9 mouse cellular contexts compared by ENCODE assay signal in genomic region chr4:150268674-150269653, GRCm38 (mm10). TPM values are rescaled to one million over a fixed set of nuclear protein-coding genes. Genes with fewer than 3 reads are reported as not detected.
DNase-seq lines count a peak whose midpoint lies in the region; ATAC-seq lines count a peak whose summit lies in the region.
"Had no signal": no experiment of that assay in that cellular context is flagged by ENCODE, and none has a peak within 500 bp of the region (broad histone marks: within the 10 kb centered on the region; RNA-seq: fewer than 3 reads in every experiment).

No protein-coding gene starts in this region.

- H3K4me3 ChIP-seq in heart, embryonic 14.5 days (ENCODE audit: control insufficient read depth in 1 of 2, insufficient read depth in 1 of 2, low read depth in 1 of 2, low read length in 2 of 2): no peak overlapping the region
- no peak overlapping the region for H3K4me3 ChIP-seq in embryonic facial prominence, embryonic 10.5 days

- no peak overlapping the region for H3K9ac ChIP-seq in heart, embryonic 14.5 days (ENCODE audit: low read length)

- 80% methylated on average over 33 of the region's 33 CpGs for WGBS in heart, embryonic 14.5 days
- 85% methylated on average over 33 of the region's 33 CpGs for WGBS in embryonic facial prominence, embryonic 10.5 days

- no peak for ATAC-seq in heart, embryonic 14.5 days (ENCODE audit: insufficient number of reproducible peaks, insufficient read depth, low FRiP score, low read depth)
- peak; percentile 23; the same call in 1 of the 2 replicates for ATAC-seq in monocyte, adult 5-6 weeks (replicated peaks; ENCODE audit: insufficient number of reproducible peaks, low FRiP score, low TSS enrichment, poor library complexity, severe bottlenecking)

- no peaks in the 10 kb centered on the region for H3K27me3 ChIP-seq in heart, embryonic 14.5 days (ENCODE audit: control insufficient read depth, insufficient read depth, low read length)
- H3K27me3 ChIP-seq in embryonic facial prominence, embryonic 10.5 days (replicated peaks; ENCODE audit: low read depth, poor library complexity, severe bottlenecking): no peaks in the 10 kb centered on the region

- no peaks in the 10 kb centered on the region for H3K36me3 ChIP-seq in heart, embryonic 14.5 days (ENCODE audit: control insufficient read depth, insufficient read depth, low read length)
- H3K36me3 ChIP-seq in embryonic facial prominence, embryonic 10.5 days (replicated peaks): peaks cover 2% of the 10 kb centered on the region; the same call in 1 of the 2 replicates

- H3K4me1 ChIP-seq in heart, embryonic 14.5 days (ENCODE audit: control insufficient read depth in 2 of 2, insufficient read depth in 2 of 2, low read length in 2 of 2): peaks cover 23 to 30% of the 10 kb centered on the region in 2 experiments
- H3K4me1 ChIP-seq in embryonic facial prominence, embryonic 10.5 days: peaks cover 43% of the 10 kb centered on the region

- DNase-seq in heart, postnatal 4 days: no peak
- peak; percentile 67 for DNase-seq in CD4-positive, CD25-positive, alpha-beta regulatory T cell, adult 2 months (ENCODE audit: low read depth, low spot score)
- DNase-seq in embryonic facial prominence, embryonic 10.5 days (ENCODE audit: low spot score): no peak
- DNase-seq in layer of hippocampus, postnatal 36 days: no peak
- DNase-seq in frontal cortex, postnatal 14 days (ENCODE audit: low spot score in 2 of 2): no peak
- DNase-seq in kidney, adult 18-20 months: no peak
- DNase-seq: gastrocnemius, postnatal 36 days had no signal

- H3K9me3 ChIP-seq in heart, embryonic 14.5 days (ENCODE audit: control insufficient read depth, low read length): no peaks in the 10 kb centered on the region
- no peaks in the 10 kb centered on the region for H3K9me3 ChIP-seq in embryonic facial prominence, embryonic 10.5 days

- no peak overlapping the region for H3K4me2 ChIP-seq in heart, embryonic 14.5 days (ENCODE audit: low read length)

- peak overlapping the region; percentile 21 to 61; a peak in 3 of 4 replicates for H3K27ac ChIP-seq in heart, embryonic 14.5 days (replicated peaks in 1 of 2; ENCODE audit: control insufficient read depth in 1 of 2, insufficient read depth in 1 of 2, low read depth in 2 of 2, low read length in 2 of 2)
- H3K27ac ChIP-seq in embryonic facial prominence, embryonic 10.5 days (replicated peaks): peak overlapping the region; percentile 70

RNA-seq across cellular contexts. Expression of gene Rere, which starts 12.5 kb away (rescaled TPM):
- polyA plus RNA-seq in heart, embryonic 14.5 days (2014; fragmentation: Nextera tagmentation; extraction: Ambion mirVana): 25.9 and 28.5 TPM in 2 replicates
- total RNA-seq in heart, postnatal 4 days (2021): 10 to 100 TPM; 70.0 to 72.5 TPM
- 26.1 and 31.4 TPM in 2 replicates for polyA plus RNA-seq in embryonic facial prominence, embryonic 10.5 days (2016; fragmentation: Nextera tagmentation; extraction: Ambion mirVana)
- 11.1 to 34.3 TPM (median 14.5 TPM) in 3 replicates for total RNA-seq in monocyte, adult 5-6 weeks (2017)
- total RNA-seq in layer of hippocampus, postnatal 36 days (2021): 100 to 1,000 TPM; 114 to 152 TPM

RNA-seq across cellular contexts. Expression of gene Eno1, which starts 32.4 kb away (rescaled TPM):
- 1,771 and 1,859 TPM in 2 replicates for polyA plus RNA-seq in heart, embryonic 14.5 days (2014; fragmentation: Nextera tagmentation; extraction: Ambion mirVana)
- 100 to 1,000 TPM; 303 to 307 TPM for total RNA-seq in heart, postnatal 4 days (2021)
- 3,458 and 4,025 TPM in 2 replicates for polyA plus RNA-seq in embryonic facial prominence, embryonic 10.5 days (2016; fragmentation: Nextera tagmentation; extraction: Ambion mirVana)
- total RNA-seq in monocyte, adult 5-6 weeks (2017): 240 to 351 TPM (median 288 TPM) in 3 replicates
- 100 to 1,000 TPM; 415 to 417 TPM for total RNA-seq in layer of hippocampus, postnatal 36 days (2021)
